Mouse (Mus musculus) c-Kit-positive CD71-positive TER-119-positive erythroid progenitor cells, embryonic 14.5 days (primary cell): Measurements from ENCODE around the gene Zfp972.
"Not testable (repeated sequence)": the region's sequence is repeated elsewhere in the genome, so short reads cannot be mapped to it uniquely, and the experiment has no call there.

Source experiments
- DNase-seq: peaks from one replicate; pipeline ENCODE4 v3.0.0-alpha.2; 2013; ENCODE audit warnings: low spot score

The Zfp972 gene

GRCm38 (mm10) chr2:177925563-177926103 lies at the start of gene Zfp972:
Zfp972 (minus strand) TSS chr2:177925613.
- peak; percentile 0 for DNase-seq

DNA sequence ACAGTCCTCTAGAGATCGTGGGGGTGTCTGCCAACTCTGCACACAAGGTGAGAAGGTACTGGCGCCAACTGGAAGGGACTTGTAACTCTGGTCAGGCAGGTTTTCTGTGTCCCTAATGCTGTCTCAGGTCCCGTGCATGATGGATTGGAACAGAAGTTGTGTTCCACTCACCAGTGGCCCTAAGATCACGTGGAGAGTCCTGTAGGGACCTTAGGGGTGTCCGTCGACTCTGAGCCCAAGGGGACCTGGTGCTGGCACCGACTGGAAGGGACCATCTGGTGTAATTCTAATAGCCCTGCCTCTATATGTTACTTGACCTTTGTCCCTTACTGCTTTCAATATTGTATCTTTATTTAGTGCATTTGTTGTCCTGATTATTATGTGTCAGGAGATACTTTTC lies 49.4 kb upstream of the Zfp972 start:
- DNase-seq = not testable (repeated sequence)

GRCm38 (mm10) chr2:177957145-177957544 lies 31.7 kb upstream of the Zfp972 start, which contains the start of gene Gm14326:
Gm14326 (minus strand) TSS chr2:177957297.
- DNase-seq = peak; percentile 10

DNA sequence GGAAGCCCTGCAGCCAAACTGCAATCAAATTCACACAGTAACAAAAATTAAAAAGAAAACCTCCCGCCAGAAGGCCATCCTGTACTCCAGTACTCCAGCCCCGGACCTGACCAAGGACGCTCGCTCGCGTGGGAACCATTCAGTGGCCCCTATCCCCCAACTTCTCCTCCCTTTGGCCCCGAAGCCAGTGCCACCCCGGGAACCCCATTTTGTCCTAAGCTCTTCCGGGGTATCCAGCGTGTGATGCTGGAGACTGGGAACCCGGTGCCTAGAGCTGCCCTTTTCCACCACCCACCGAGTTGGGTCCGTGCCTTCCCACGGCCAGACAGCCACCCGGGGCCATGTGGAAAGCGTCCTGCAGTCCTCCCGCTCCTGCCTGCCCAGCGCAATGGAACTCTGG lies 31.3 kb upstream of the Zfp972 start:
- DNase-seq = peak; percentile 4

DNA sequence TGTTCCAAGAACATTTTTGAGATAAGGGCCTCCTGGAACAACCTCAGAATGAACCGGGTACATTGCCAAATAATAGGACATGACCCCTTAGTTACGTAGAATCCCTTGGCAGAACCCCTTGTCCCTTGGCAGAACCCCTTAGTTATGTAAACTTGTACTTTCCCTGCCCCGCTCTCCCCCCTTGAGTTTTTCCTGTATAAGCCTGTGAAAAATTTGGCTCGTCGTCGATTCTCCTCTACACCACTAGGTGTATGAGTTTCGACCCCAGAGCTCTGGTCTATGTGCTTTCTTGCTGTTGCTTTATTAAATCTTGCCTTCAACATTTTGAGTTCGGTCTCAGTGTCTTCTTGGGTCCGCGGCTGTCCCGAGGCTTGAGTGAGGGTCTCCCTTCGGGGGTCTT lies 22.1 kb downstream of the Zfp972 start:
- DNase-seq = not testable (repeated sequence)

DNA sequence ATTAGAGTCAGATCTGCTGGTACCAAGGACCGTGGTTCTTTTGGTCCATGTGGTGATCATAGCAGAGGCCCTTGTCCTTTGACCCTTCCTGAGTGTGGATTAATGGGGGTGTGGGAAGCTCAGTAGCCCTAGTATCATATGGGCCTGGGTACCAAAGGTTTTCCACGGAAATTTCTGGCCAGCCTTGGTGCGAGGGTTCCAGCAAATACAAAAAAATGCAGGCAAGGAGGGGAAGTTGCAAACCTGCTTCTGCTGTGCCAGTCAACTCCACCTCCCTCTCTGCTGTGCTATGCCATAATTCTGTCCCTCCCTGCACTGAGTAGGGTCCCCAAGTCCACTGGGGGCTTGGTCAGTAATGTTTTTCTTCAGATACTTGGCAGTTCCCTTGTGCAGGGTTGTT lies 27.2 kb downstream of the Zfp972 start:
- DNase-seq = not testable (repeated sequence)

DNA sequence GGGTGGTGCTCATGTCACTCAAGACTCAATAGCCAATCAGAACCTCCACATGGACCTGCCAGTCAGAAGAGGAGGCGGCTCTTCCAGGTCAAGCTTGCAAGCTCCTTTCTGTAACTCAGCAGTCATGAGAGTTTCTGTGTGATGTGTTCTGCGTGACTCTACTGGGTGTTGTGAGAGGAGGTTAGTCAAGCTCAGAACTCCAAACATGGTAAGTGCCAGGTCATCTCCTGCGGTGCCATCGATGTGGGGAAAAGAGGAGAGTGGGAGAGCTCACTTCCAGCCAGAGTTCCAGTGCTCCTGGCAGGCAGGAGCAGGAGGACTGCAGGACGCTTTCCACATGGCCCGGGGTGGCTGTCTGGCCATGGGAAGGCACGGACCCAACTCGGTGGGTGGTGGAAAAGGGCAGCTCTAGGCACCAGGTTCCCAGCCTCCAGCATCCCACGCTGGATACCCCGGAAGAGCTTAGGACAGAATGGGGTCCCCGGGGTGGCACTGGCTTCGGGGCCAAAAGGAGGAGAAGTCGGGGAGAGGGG lies 28.3 kb downstream of the Zfp972 start, which contains the start of gene Gm14327:
Gene Gm14327, plus strand, starts transcription at position 51 of the 533 bp plus-strand sequence.
- not testable (repeated sequence) for DNase-seq

DNA sequence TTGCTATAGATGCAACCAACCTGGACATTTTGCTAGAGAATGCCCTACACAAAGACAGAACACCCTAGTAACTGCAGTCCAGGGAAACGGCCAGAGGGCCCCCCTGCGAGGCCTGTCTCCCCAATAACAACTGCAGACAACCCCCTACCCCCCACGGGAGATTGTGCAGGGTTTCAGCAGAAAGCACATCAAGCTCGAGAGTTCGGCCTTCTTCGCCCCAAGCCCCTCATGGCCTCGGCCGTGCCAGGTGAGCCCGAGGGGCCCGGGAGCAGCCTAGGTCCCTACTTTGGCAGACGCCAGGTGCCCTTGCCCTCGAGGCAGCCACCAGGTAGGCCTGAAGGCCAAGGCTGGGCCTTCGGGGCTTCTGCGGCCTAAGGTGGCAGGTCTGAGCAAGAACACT lies 37.7 kb downstream of the Zfp972 start:
- DNase-seq = not testable (repeated sequence)

GRCm38 (mm10) chr2:177862254-177862653 lies 63.2 kb downstream of the Zfp972 start:
- not testable (repeated sequence) for DNase-seq
